Mouse (Mus musculus) lung, embryonic 15.5 days (tissue): ENCODE measurements at regions not wholly inside any gene's neighbourhood (a gene's known extent, or its start where the extent isn't known, plus 50 kb on each side); places are given as distances from the start of the nearest gene placed in this dataset.
"Not testable (repeated sequence)": the region's sequence is repeated elsewhere in the genome, so short reads cannot be mapped to it uniquely, and the experiment has no call there.

Experiments
- ATAC-seq: fragments of 200-750 bp; cut with Nextera tagmentation; 2 replicates; pipeline ENCODE4 v1.8.0; 2017; ENCODE audit warnings: moderate number of reproducible peaks, borderline replicate concordance; ENCODE audit not compliant: low FRiP score, low TSS enrichment; ENCODE audit errors: extremely low read depth
- H3K27ac ChIP-seq: fragments of 300-500 bp; sonication (generic); 2 replicates; pipeline ENCODE4 v1.5.1; 2015; ENCODE audit warnings: moderate library complexity, mild to moderate bottlenecking, inconsistent platforms
- H3K27me3 ChIP-seq: fragments of 300-500 bp; sonication (generic); 2 replicates; pipeline ENCODE4 v1.6.1; 2015; ENCODE audit warnings: inconsistent platforms
- H3K36me3 ChIP-seq: fragments of 300-500 bp; sonication (generic); 2 replicates; pipeline ENCODE4 v1.6.1; 2015; ENCODE audit warnings: inconsistent platforms
- H3K4me1 ChIP-seq: fragments of 300-500 bp; sonication (generic); 2 replicates; pipeline ENCODE4 v1.6.1; 2015; ENCODE audit warnings: inconsistent platforms
- H3K4me2 ChIP-seq: fragments of 300-500 bp; sonication (generic); 2 replicates; pipeline ENCODE4 v1.6.1; 2015; ENCODE audit warnings: inconsistent platforms, mild to moderate bottlenecking, moderate library complexity
- H3K4me3 ChIP-seq: fragments of 300-500 bp; sonication (generic); 2 replicates; pipeline ENCODE4 v1.5.1; 2015; ENCODE audit warnings: mild to moderate bottlenecking, inconsistent platforms
- H3K9ac ChIP-seq: fragments of 300-500 bp; sonication (generic); 2 replicates; pipeline ENCODE4 v1.6.1; 2015; ENCODE audit warnings: inconsistent platforms
- H3K9me3 ChIP-seq: fragments of 300-500 bp; sonication (generic); 2 replicates; pipeline ENCODE4 v1.6.1; 2016; ENCODE audit warnings: inconsistent platforms
- WGBS: fragments of 180-500 bp; shearing (Covaris S2); methylation state at CpG from one replicate; pipeline ENCODE4 v1.1.7; 2015; 5-methylcytosine and 5-hydroxymethylcytosine counted together

- Histone ChIP-seq H3K4me2 (no peak overlapping the region), H3K36me3 (no peaks in the 10 kb centered on the region), H3K4me1 (no peaks in the 10 kb centered on the region), H3K9ac (no peak overlapping the region), H3K27ac (no peak overlapping the region), H3K9me3 (no peaks in the 10 kb centered on the region), H3K4me3 (no peak overlapping the region), H3K27me3 (no peaks in the 10 kb centered on the region)
- ATAC-seq, result no peak
- 52% methylated on average over 1 of the region's 1 CpGs for WGBS
Observed at GRCm38 (mm10) chr10:69086184-69086583, 65.0 kb upstream of the Rhobtb1 start.

- H3K27ac ChIP-seq, result no peak overlapping the region
- ATAC-seq, result no peak
- no peaks in the 10 kb centered on the region for H3K9me3 ChIP-seq
- no peak overlapping the region for H3K4me2 ChIP-seq
- H3K9ac ChIP-seq, result no peak overlapping the region
- H3K4me3 ChIP-seq, result no peak overlapping the region
- H3K27me3 ChIP-seq, result no peaks in the 10 kb centered on the region
- WGBS, result 52% methylated on average over 3 of the region's 3 CpGs
- no peaks in the 10 kb centered on the region for H3K36me3 ChIP-seq
- no peaks in the 10 kb centered on the region for H3K4me1 ChIP-seq
Observed at GRCm38 (mm10) chr10:69091872-69092271, 59.4 kb upstream of the Rhobtb1 start.

- 0 out of 2 replicates have a peak, but pooled peaks cover 6% of the 10 kb centered on the region for H3K4me1 ChIP-seq
- no peak overlapping the region for H3K9ac ChIP-seq
- H3K4me2 ChIP-seq, result no peak overlapping the region
- H3K27me3 ChIP-seq, result no peaks in the 10 kb centered on the region
- H3K27ac ChIP-seq, result no peak overlapping the region
- H3K9me3 ChIP-seq, result no peaks in the 10 kb centered on the region
- H3K36me3 ChIP-seq, result no peaks in the 10 kb centered on the region
- ATAC-seq, result no peak
- WGBS, result 91% methylated on average over 3 of the region's 3 CpGs
- no peak overlapping the region for H3K4me3 ChIP-seq
Observed at GRCm38 (mm10) chr10:69100021-69100420, 51.2 kb upstream of the Rhobtb1 start.

GRCm38 (mm10) chr10:69100742-69101141 lies 50.5 kb upstream of the Rhobtb1 start:
- H3K4me3 ChIP-seq, H3K36me3 ChIP-seq, ATAC-seq, H3K4me2 ChIP-seq, H3K4me1 ChIP-seq, H3K27me3 ChIP-seq, H3K9me3 ChIP-seq, H3K9ac ChIP-seq, H3K27ac ChIP-seq: not testable (repeated sequence)
- WGBS, result 41% methylated on average over 16 of the region's 16 CpGs
